Mouse (Mus musculus) hindbrain, embryonic 16.5 days (tissue): ENCODE results near the gene Rrnad1. TPM values are rescaled to one million over a fixed set of nuclear protein-coding genes. Genes with fewer than 3 reads are reported as not detected.

Source experiments
- ATAC-seq: fragments of 200-750 bp; cut with Nextera tagmentation; 2 replicates; pipeline ENCODE4 v1.8.0; 2017; ENCODE audit warnings: moderate TSS enrichment, moderate library complexity
- H3K27ac ChIP-seq: fragments of 300-500 bp; sonication (generic); 2 replicates; pipeline ENCODE4 v1.5.1; 2014; ENCODE audit warnings: low read depth, mild to moderate bottlenecking, control low read depth, low read length, moderate library complexity
- H3K27me3 ChIP-seq: fragments of 300-500 bp; sonication (generic); replicated peaks from 2 replicates; pipeline ENCODE4 v1.6.1; 2014; ENCODE audit warnings: low read length; ENCODE audit not compliant: control insufficient read depth, insufficient read depth
- H3K36me3 ChIP-seq: fragments of 300-500 bp; sonication (generic); 2 replicates; pipeline ENCODE4 v1.6.1; 2014; ENCODE audit warnings: mild to moderate bottlenecking, low read length, moderate library complexity, mixed read lengths; ENCODE audit not compliant: control insufficient read depth, insufficient read depth
- H3K4me1 ChIP-seq: fragments of 300-500 bp; sonication (generic); 2 replicates; pipeline ENCODE4 v1.6.1; 2014; ENCODE audit warnings: low read depth, low read length; ENCODE audit not compliant: control insufficient read depth, insufficient read depth
- H3K4me2 ChIP-seq: fragments of 300-500 bp; sonication (generic); 2 replicates; pipeline ENCODE4 v1.6.1; 2014; ENCODE audit warnings: mild to moderate bottlenecking, low read length, control low read depth, moderate library complexity
- H3K4me3 ChIP-seq: fragments of 300-500 bp; sonication (generic); 2 replicates; pipeline ENCODE4 v1.5.1; 2014; ENCODE audit warnings: mild to moderate bottlenecking, low read length, control low read depth, moderate library complexity
- H3K9ac ChIP-seq: fragments of 300-500 bp; sonication (generic); 2 replicates; pipeline ENCODE4 v1.6.1; 2014; ENCODE audit warnings: low read depth, mild to moderate bottlenecking, control low read depth, low read length, moderate library complexity
- H3K9me3 ChIP-seq: fragments of 300-500 bp; sonication (generic); 2 replicates; pipeline ENCODE4 v1.6.1; 2014; ENCODE audit warnings: mild to moderate bottlenecking, low read length, moderate library complexity; ENCODE audit not compliant: control insufficient read depth
- WGBS: fragments of 180-500 bp; shearing (Covaris S2); extraction: QIAGEN DNeasy Blood & Tissue Kit; methylation state at CpG from one replicate; pipeline ENCODE4 v1.1.7; 2014; 5-methylcytosine and 5-hydroxymethylcytosine counted together
- polyA plus RNA-seq: library from polyadenylated mRNA; unstranded; fragments of >200 nt; fragmentation: Nextera tagmentation; extraction: Ambion mirVana; gene quantifications from 2 replicates; pipeline ENCODE4 v1.2.1, GENCODE M21; 2015

Gene Rrnad1
- polyA plus RNA-seq = 20.5 and 24.8 TPM in 2 replicates

GRCm38 (mm10) chr3:87930078-87930795, at the start of gene Rrnad1, which contains the start of gene Isg20l2:
Rrnad1 (minus strand) TSS chr3:87930717.
Isg20l2 (plus strand) TSS chr3:87930314.
- Histone ChIP-seq H3K4me2 (peak within 1 kb of the TSS; percentile 85), H3K9me3 (no peaks in the 10 kb centered on the region), H3K27ac (peak within 1 kb of the TSS; percentile 92), H3K4me1 (peaks cover 28% of the 10 kb centered on the region), H3K9ac (peak within 1 kb of the TSS; percentile 71), H3K27me3 (no peaks in the 10 kb centered on the region), H3K4me3 (peak within 1 kb of the TSS; percentile 56), H3K36me3 (peaks cover 14% of the 10 kb centered on the region)
- ATAC-seq = peak; percentile 98
- under 1% methylated on average over 52 of the region's 78 CpGs for WGBS

GRCm38 (mm10) chr3:87980085-87980484, 49.6 kb upstream of the Rrnad1 start:
- Histone ChIP-seq H3K4me3 (no peak overlapping the region), H3K4me1 (peaks cover 18% of the 10 kb centered on the region), H3K9ac (no peak overlapping the region), H3K4me2 (no peak overlapping the region), H3K36me3 (no peaks in the 10 kb centered on the region), H3K27me3 (no peaks in the 10 kb centered on the region), H3K27ac (no peak overlapping the region), H3K9me3 (no peaks in the 10 kb centered on the region)
- WGBS = 68% methylated on average over 3 of the region's 3 CpGs
- no peak for ATAC-seq

GRCm38 (mm10) chr3:87979493-87979892, 49.0 kb upstream of the Rrnad1 start:
- Histone ChIP-seq H3K9ac (no peak overlapping the region), H3K27ac (no peak overlapping the region), H3K36me3 (no peaks in the 10 kb centered on the region), H3K9me3 (no peaks in the 10 kb centered on the region), H3K27me3 (no peaks in the 10 kb centered on the region), H3K4me1 (peaks cover 19% of the 10 kb centered on the region), H3K4me3 (no peak overlapping the region), H3K4me2 (no peak overlapping the region)
- ATAC-seq = no peak
- 83% methylated on average over 5 of the region's 5 CpGs for WGBS

GRCm38 (mm10) chr3:87974381-87974987, 44.0 kb upstream of the Rrnad1 start:
- no peaks in the 10 kb centered on the region for H3K9me3 ChIP-seq
- peak overlapping the region; percentile 10 for H3K4me3 ChIP-seq
- H3K36me3 ChIP-seq = no peaks in the 10 kb centered on the region
- WGBS = 11% methylated on average over 12 of the region's 12 CpGs
- H3K4me1 ChIP-seq = peaks cover 26% of the 10 kb centered on the region
- ATAC-seq = peak; percentile 45
- H3K4me2 ChIP-seq = peak overlapping the region; percentile 79
- no peaks in the 10 kb centered on the region; the same call in 1 of the 2 replicates for H3K27me3 ChIP-seq
- H3K27ac ChIP-seq = peak overlapping the region; percentile 79
- H3K9ac ChIP-seq = peak overlapping the region; percentile 41; the same call in 1 of the 2 replicates

GRCm38 (mm10) chr3:87973593-87974380, 43.3 kb upstream of the Rrnad1 start:
- H3K9me3 ChIP-seq = no peaks in the 10 kb centered on the region
- no peaks in the 10 kb centered on the region; the same call in 1 of the 2 replicates for H3K27me3 ChIP-seq
- H3K9ac ChIP-seq = peak overlapping the region; percentile 41
- WGBS = 12% methylated on average over 14 of the region's 14 CpGs
- H3K4me3 ChIP-seq = peak overlapping the region; percentile 50
- peak overlapping the region; percentile 79 for H3K4me2 ChIP-seq
- no peaks in the 10 kb centered on the region for H3K36me3 ChIP-seq
- 0 out of 2 replicates have a peak, but pooled peaks have one; percentile 6 for ATAC-seq
- peaks cover 26% of the 10 kb centered on the region for H3K4me1 ChIP-seq
- H3K27ac ChIP-seq = peak overlapping the region; percentile 79

GRCm38 (mm10) chr3:87972776-87973175, 42.3 kb upstream of the Rrnad1 start:
- Histone ChIP-seq H3K4me1 (peaks cover 26% of the 10 kb centered on the region), H3K36me3 (no peaks in the 10 kb centered on the region), H3K9me3 (no peaks in the 10 kb centered on the region), H3K27ac (no peak overlapping the region), H3K4me2 (peak overlapping the region; percentile 79), H3K27me3 (no peaks in the 10 kb centered on the region; the same call in 1 of the 2 replicates), H3K9ac (peak overlapping the region; percentile 1; the same call in 1 of the 2 replicates), H3K4me3 (peak overlapping the region; percentile 50)
- no peak for ATAC-seq
- 22% methylated on average over 5 of the region's 5 CpGs for WGBS

GRCm38 (mm10) chr3:87972203-87972664, 41.7 kb upstream of the Rrnad1 start:
- H3K9me3 ChIP-seq = no peaks in the 10 kb centered on the region
- ATAC-seq = peak; percentile 58
- no peaks in the 10 kb centered on the region; the same call in 1 of the 2 replicates for H3K27me3 ChIP-seq
- peaks cover 26% of the 10 kb centered on the region for H3K4me1 ChIP-seq
- H3K4me2 ChIP-seq = peak overlapping the region; percentile 79
- peak overlapping the region; percentile 37 for H3K27ac ChIP-seq
- H3K4me3 ChIP-seq = peak overlapping the region; percentile 50
- no peaks in the 10 kb centered on the region for H3K36me3 ChIP-seq
- H3K9ac ChIP-seq = peak overlapping the region; percentile 58; the same call in 1 of the 2 replicates
- 6% methylated on average over 8 of the region's 8 CpGs for WGBS

GRCm38 (mm10) chr3:87971489-87972202, 41.1 kb upstream of the Rrnad1 start:
- under 1% methylated on average over 43 of the region's 60 CpGs for WGBS
- ATAC-seq = no peak
- peaks cover 26% of the 10 kb centered on the region for H3K4me1 ChIP-seq

More at GRCm38 (mm10) chr3:87971489-87972202, 41.1 kb upstream of the Rrnad1 start:
- peak overlapping the region; percentile 50 for H3K4me3 ChIP-seq
- peak overlapping the region; percentile 57 for H3K27ac ChIP-seq
- no peaks in the 10 kb centered on the region for H3K9me3 ChIP-seq
- H3K27me3 ChIP-seq = no peaks in the 10 kb centered on the region; the same call in 1 of the 2 replicates
- H3K4me2 ChIP-seq = peak overlapping the region; percentile 79
- no peaks in the 10 kb centered on the region for H3K36me3 ChIP-seq
- peak overlapping the region; percentile 58 for H3K9ac ChIP-seq
